Mouse (Mus musculus) adrenal gland, postnatal 36 days (tissue): ENCODE results near the gene 1700092M07Rik. TPM values are rescaled to one million over a fixed set of nuclear protein-coding genes. Genes with fewer than 3 reads are reported as not detected.

ENCODE experiments used
- DNase-seq, 2 experiments: peaks; one replicate each; pipeline ENCODE4 v3.0.0; 2021; ENCODE audit warnings: mixed read lengths in 1 of 2
- total RNA-seq, 2 experiments: library from RNA; stranded (reverse); gene quantifications; 2 replicates each; pipeline ENCODE4 v1.2.3; 2021

Gene 1700092M07Rik
- total RNA-seq, 2 experiments from 2014 or later, result 0.82 to 1.0 TPM

GRCm38 (mm10) chr19:8742176-8742575, 1.7 kb downstream of the 1700092M07Rik start:
- peak in 1 of 2 experiments; percentile 14 for DNase-seq

- DNase-seq, result no peak
Observed at GRCm38 (mm10) chr19:8745382-8745781, 4.9 kb downstream of the 1700092M07Rik start.

GRCm38 (mm10) chr19:8747368-8747767, 6.8 kb downstream of the 1700092M07Rik start:
- peak in 1 of 2 experiments; percentile 27 for DNase-seq

- DNase-seq, result no peak
Observed at GRCm38 (mm10) chr19:8755652-8756051, 15.1 kb downstream of the 1700092M07Rik start.

GRCm38 (mm10) chr19:8756635-8757387, 16.3 kb downstream of the 1700092M07Rik start, which contains the start of gene Nxf1:
TSS of gene Nxf1 (plus strand) at chr19:8757073.
- DNase-seq, result peak; percentile 97

GRCm38 (mm10) chr19:8757471-8757998, 17.0 kb downstream of the 1700092M07Rik start:
- DNase-seq, result no peak

- no peak for DNase-seq
Observed at GRCm38 (mm10) chr19:8758899-8759298, 18.4 kb downstream of the 1700092M07Rik start.

- DNase-seq, result no peak
Observed at GRCm38 (mm10) chr19:8760757-8761156, 20.2 kb downstream of the 1700092M07Rik start.

GRCm38 (mm10) chr19:8763276-8763675, 22.8 kb downstream of the 1700092M07Rik start:
- no peak for DNase-seq

- DNase-seq, result no peak
Observed at GRCm38 (mm10) chr19:8765562-8765961, 25.0 kb downstream of the 1700092M07Rik start.

- peak; percentile 88 to 92 for DNase-seq
Observed at GRCm38 (mm10) chr19:8770567-8771270, 30.2 kb downstream of the 1700092M07Rik start, which contains the start of gene Tmem223. TSS of gene Tmem223 (plus strand) at chr19:8770996.

- DNase-seq, result no peak
Observed at GRCm38 (mm10) chr19:8772996-8773395, 32.5 kb downstream of the 1700092M07Rik start.

GRCm38 (mm10) chr19:8773409-8773808, 32.9 kb downstream of the 1700092M07Rik start:
- no peak for DNase-seq

GRCm38 (mm10) chr19:8774086-8774835, 33.7 kb downstream of the 1700092M07Rik start, which contains the start of gene Tmem179b:
TSS of gene Tmem179b (minus strand) at chr19:8774467.
- DNase-seq, result peak; percentile 97

- DNase-seq, result peak; percentile 48 to 64
Observed at GRCm38 (mm10) chr19:8774951-8775421, 34.5 kb downstream of the 1700092M07Rik start.

GRCm38 (mm10) chr19:8786008-8786781, 45.7 kb downstream of the 1700092M07Rik start, which contains the start of gene Taf6l:
TSS of gene Taf6l (minus strand) at chr19:8786417.
- DNase-seq, result peak; percentile 92 to 93

GRCm38 (mm10) chr19:8788521-8788920, 48.0 kb downstream of the 1700092M07Rik start:
- no peak for DNase-seq

GRCm38 (mm10) chr19:8789171-8789570, 48.7 kb downstream of the 1700092M07Rik start:
- DNase-seq, result no peak

- DNase-seq, result no peak
Observed at GRCm38 (mm10) chr19:8790171-8790570, 49.7 kb downstream of the 1700092M07Rik start.
